Mouse (Mus musculus): ENCODE results near the gene Ncor2.
A peak's percentile ranks its signal among the peaks of the same experiment; 100 is the strongest.

Gene Ncor2

DNA sequence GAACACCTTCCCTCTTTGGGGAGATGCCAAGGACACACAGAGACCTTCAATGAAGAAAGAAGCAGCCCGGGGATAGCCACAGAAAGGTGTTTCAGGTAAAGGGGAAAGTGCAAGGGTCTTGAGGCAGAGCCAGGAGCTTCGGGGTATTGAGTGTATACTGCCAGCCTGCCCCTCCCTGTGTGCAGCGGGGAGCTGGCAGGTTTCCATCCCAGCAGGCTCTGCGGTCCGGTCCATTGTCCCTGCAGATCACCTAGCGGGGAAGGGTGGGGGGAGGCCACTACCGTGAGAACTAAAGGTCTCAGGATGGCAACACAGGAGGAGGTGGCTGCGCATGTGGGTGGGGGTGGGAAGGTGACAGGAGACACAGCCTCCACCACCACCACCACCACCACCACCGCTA lies 12.6 kb upstream of the Ncor2 start:
- no peak for DNase-seq (ENCODE audit: low spot score)

DNA sequence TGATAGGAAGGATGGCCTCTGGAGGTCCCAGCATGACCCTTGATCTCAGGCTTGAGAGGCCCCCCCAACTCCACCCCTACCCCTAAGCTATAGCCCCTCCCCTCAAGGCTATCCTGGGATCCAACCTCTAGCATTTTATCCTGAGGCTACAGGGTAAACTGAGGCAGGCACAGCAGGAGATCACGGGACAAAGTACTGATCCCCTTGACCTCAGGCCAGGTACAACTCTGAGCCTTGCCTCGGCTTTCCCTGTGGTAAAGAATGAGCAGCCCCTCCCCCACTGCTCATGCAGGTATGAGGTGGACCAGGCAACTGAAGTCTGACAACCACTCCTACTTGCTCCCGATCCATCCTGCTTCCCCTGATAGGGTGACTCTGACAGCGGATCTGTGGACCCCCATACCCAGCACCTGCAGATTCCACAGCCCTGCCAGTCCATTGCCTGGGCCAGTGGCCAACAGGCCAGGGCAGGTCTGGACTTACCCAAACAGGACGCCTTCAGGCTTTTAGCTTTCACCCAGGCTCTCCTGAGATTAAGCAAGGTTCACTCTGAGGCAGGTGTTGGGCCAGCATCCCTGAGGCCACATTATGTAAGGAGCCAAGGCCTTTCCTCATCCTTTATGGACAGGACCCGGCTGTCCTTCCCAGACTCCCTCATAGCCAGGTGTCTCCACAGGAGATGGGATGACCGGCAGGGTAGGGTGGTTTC lies 11.2 kb upstream of the Ncor2 start:
- DNase-seq (ENCODE audit: low spot score): no peak

DNA sequence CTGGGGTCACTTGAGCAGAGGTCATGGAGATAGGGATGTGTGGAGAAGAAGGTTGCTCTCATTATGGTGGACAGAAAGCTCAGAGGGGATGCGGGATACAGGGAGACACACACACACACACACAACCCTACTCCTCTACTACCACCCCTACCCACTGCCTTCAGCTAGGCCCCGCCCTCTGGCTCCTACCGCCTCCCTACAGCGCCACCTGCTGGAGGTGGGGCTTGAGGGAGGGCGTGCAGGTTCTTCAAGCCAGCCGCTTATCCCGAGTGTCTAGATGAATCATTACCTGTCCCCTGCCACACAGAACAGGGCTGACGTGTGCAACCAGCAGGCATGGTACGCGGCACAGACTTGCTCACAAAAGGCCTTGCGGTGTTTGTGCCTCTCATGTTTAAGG lies 10.6 kb upstream of the Ncor2 start:
- DNase-seq (ENCODE audit: low spot score): peak; percentile 64

DNA sequence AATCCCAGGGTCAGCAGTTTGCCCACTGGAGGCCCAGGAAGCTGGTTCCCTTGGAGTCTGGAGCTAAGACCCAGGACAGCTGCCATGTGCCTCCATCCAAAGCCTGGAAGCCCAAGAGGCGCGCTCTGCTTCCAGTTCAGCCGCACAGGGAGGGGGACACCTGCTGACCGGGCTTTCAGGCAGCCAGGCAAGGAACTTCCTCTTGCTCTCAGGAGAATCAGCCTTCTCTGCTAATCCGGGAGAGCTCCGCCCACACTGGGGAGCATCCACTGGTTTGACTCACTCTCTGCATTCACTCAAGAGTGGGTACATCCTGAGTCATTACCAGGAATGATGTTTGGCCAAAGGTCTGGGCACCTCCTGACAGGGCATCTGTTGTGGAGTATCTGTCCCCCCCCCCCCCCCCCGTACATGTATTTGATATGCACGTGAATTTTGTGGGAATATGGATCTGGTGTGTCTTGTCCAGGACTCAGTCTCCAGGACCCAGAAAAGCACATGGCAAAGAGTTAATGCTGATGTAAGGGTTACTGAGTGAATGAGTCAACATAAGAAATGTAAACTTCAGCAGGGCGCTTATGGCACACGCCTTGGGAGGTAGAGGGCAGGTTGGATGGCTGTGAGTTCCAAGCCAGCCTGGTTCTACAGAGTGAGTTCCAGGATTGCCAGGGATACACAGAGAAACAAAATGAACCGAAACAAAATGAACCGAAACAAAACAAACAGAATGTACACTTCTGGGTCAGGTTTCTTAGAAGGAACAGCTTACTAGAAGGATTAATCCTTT lies 10.0 kb upstream of the Ncor2 start:
- no peak for DNase-seq (ENCODE audit: low spot score)

DNA sequence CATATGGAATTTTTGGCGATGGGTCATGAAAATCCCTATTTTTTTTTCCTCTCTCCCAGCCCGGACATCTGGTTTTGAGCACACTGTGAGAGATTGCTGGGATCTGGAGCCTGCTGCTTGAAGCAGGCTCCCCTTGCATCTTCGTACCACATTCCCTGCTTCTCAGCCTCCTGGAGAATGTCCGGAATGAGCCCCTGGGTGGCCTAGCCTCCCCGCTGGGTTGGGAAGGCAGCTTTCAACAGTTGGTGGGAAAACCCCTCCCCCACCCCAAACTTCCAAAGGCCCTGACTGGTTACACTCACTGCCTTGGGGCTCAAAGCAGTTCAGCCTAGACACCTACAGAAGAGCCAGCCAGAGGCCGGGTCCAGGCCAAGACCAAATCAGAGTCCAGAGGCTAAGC lies 5.8 kb upstream of the Ncor2 start:
- DNase-seq (ENCODE audit: low spot score): no peak

DNA sequence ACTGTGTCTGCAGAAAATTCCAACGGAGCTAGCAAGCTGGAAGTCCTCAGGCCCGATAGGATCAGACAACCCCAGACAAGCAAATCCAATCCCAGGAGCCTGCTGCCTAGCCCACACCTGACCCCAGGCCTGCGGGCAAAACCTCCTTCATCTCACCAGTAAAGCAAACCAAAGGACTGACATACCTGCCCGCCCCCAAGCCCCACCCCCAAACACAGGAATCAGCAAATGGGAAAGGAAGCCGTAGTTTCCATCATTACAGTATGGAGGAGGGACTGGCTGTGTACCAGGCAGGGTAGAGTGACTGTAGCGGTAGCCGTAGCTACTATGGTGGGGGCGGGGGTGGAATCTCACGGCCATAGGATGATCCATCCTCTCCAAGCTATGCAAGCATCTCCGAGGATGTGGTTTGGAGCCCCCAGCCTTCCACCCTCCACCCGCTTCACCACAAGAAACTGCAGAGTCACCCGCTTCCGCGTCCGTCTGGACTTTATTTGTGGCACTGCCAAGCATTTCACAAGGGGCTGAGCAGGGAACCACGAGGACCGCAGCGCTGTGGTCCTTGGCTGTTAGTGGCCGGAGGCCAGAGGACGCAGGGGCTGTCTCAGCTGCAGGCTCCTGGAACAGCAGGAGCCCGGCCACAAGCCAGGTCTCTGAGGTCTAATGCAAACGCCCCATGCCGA lies 4.4 kb upstream of the Ncor2 start:
- no peak for DNase-seq (ENCODE audit: low spot score)

DNA sequence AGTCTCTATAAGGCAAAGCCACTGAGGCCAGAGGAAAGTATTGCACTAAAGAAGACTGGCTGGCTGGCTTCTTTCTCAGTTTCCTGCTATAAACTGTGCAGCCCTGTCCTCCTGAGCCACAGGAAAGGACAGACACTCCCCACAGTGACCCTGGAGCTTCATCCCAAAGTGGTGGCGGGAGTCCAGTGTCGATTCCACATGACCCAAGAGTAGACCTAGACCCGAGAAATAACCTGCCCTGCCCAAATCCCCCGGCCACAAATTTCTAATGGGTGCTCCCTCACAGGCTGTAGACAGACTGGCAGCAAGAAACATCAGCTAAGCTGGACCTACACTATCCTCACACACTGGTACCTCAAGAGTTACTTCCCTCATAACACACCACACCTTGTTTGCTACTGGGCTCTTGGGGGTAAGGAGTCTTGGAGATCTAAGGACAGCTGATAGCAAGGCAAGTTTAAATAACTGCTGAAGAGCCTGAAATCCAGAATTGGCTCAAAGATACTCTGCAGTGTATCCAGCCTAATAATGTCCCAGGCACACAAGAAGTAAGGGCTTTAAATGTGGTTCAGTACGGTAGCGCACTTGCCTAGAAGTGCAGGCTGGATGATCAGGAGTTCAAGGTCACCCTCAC lies 1.7 kb upstream of the Ncor2 start:
- DNase-seq (ENCODE audit: low spot score): no peak

DNA sequence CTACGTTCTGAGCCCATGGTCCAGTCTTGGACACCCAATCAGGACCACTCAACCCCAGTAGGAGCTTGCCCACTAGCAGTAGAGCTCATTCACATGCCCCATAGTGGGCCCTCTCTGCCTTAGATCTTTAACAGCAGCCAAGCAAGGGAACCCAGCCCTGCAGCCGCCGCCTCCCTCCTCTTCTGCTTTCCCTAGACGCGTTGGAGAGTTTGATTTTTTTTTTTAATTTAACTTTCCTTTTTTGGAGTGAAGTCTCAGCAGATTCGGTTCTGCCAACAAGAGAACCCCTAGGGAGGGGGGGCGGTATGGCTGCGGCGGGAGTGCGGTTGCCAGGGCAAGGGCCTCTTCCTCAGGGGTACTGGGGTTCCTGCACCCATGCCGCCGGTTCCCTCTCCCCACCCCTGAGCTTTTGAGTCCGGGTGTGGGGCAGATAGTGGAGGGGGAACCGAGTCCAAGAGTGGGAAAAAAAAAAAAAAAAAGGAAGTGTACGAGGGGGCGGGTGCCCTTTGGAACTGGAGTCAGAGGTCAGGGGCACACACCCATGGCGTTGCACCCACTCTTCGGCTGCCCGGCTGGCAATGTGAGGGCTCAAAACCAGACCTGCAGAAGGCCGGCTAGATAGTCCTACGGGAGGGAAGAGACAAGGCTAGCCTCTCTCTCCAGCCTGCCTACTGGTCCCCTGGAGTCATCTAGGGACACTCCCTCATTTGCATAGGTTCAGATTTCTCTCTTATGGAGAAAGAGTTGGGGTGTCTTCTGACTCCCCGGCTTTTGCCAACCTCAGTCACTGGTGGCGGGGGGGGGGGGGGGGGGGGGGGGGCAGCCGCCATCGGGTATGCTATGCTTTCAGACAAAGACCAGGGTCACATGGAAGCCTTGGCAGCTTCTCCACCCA lies 963 bp upstream of the Ncor2 start:
- DNase-seq (ENCODE audit: low spot score): no peak

DNA sequence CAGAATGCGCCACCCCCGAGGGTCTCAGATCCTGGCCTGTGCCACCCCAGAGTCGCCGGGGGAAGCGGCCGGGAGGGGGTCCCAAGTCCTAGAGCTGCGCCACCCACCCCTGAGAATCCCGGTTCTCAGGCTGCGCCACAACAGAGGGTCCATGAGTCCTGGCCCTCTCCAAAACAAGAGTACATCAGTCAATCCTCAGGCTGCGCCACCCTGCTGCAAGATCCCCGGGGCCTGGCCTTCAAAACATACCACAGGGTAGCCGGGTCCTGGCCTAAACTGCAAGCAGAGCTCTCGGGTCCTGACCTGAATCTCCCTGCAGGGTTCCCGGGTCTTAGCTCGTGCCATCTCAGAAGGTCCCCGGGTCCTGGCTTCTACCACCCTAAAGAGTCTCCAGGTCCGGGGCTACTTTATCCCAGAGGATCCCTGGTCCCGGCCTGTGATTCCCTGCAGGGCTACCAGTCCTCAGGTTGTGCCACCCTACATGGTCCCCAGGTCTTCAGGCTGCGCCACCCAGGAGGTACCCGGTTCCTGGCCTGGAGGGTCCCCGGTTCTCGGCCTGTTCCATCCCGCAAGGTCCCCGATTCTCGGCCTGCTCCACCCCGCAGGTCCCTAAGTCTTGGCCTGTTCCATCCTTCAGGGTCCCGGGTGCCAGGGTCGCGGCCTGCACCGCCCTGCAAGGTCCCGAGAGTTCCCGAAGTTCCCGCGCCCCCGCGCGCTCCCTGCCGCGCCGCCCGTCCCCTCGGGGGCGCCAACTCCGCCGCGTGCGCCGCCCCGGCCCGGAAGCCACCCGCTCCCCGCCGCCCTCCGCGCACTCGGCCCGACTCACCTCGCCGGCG lies 630 bp downstream of the Ncor2 start:
- peak; percentile 53 for DNase-seq (ENCODE audit: low spot score)

DNA sequence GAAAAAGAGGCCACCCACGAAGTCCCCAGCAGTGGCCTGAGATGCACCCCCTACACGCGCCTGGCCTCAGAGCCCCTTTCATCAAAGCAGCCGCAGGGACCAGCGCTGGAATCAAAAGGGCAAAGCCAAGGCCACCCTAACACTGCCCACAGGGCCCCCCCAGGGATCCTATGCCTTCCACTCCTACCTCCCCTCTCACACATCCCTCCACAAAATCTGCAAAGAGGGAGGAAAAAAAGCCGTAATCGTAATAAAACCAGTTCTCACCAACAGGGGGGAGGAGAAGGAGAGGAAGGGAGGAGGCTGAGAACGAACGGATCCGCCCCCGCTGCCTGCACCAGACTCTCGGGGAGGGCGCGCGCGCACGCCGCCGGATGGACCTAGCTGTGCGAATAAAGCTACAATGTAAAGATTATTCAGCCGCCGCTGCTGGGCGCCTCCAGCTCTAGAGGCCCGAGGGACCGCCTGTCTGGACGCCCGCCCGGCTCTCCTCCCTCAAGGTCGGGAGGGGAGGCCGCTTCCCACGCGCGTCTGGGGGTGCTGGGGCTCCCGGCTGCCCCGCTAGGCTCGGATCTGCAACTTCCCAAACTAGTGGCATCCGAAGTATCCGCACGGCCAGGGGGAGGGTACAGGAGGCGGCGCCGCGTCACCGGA lies 1.4 kb downstream of the Ncor2 start:
- DNase-seq (ENCODE audit: low spot score): no peak

DNA sequence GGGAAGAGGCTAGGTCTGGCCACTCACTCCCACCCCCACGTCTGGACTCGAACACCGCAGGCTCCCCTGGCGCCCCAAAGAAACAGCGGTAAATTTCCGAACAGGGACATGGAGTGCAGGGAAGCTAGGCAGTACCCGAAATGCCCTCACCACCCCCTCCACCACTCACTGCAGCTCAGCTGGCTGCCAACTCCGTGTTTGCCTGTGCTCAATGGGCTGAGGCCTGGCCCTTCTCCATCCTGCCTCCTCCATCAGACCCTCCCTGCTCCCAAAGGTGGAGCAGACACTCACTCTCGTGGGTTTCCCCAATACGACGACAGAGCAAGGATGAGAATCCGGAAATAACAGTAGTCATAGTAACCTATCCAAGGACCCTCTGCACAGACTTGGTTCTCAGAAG lies 2.2 kb downstream of the Ncor2 start:
- DNase-seq (ENCODE audit: low spot score): no peak

DNA sequence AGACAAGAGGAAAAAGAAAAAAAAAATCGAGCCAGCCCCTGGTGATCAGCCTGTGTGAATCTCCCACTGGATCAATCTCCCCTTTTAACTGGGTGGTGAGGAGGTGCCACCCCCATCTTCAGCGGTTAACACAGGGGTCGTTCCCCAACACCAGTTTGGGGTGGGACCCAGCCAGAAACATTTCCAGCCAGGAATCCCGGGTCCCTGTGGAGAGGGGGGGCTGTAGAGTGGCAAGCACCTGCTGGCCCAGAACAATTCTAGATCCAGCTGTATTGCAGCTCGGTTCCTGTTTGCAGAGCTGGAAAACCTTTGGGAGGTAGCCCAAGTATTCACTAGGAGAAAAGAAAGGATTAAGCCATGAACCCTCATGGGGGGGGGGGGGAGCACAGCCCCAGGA lies 2.7 kb downstream of the Ncor2 start:
- no peak for DNase-seq (ENCODE audit: low spot score)

DNA sequence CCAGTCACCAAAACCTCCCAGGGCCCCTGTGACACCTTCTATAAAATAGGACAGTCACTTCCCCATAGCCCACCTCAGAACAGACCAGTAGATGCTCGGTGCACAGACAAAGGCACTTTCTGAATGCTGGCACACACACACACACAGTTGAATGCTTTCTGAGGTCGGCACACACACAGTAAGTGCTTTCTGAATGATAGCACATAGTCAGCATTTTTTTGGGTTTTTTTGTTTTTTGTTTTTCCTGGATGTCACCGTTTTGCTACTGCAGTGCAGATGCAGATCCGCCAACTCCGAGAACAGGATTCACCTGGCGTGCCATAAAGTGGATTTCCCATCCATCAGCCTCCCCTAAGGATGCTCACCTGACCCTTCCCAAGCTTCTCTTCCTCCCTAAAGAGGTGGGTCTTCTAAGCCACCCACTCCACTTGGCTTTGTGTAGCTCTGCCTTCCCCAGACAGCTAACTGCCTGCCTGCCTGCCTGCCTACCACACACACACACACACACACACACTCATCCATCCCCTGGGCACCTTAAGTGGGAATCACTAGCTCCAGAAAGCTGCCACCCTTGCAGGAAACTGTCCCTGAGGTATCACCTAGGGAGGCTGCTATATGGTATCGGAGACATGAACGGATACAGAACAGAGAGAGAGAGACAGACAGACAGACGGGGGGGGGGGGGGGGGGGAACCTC lies 3.2 kb downstream of the Ncor2 start:
- DNase-seq (ENCODE audit: low spot score): no peak

DNA sequence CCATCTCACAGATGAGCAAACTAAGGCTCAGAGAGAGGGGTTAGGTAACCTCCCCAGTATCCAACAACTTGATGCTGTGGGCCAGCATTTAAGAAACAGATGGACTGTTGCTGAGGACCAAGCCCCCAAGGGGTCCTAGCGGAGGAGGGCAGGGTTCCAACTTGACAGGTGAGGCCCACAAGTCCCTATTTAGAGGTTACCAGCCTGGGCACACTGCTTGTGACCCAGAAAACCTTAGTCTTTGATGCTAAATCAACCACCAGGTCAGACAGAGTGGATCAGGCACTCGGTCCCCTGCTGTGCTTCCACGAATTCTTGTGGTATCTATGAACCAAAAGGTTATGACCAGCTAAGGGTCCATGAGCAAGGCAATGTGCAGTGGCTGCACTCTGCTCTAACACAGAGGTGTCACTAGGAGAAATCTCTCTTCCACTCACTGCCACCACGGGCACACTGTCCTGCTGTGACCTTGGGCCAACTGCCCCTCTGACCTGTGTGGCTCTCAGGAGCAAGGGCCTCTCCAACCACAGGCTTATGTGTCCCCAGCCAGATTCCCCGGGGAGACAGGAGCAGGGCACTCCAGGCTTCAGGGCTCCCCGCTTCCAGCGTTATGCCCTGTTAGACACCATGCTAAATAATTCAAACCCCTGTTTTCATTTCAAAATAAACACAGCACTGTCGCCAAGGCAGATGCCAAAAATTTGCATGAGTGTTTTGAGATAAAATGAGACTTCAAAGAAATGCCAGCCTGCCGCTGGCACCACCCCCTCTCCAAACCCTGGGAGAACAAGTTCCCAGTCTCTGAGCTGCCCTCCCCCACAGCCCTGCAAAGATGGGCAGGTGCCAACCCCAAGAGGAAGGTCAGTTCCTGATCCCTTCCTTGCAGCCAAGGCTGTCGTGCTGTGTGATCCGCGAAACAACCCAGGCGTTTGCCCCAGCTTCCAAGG lies 4.0 kb downstream of the Ncor2 start:
- no peak for DNase-seq (ENCODE audit: low spot score)

DNA sequence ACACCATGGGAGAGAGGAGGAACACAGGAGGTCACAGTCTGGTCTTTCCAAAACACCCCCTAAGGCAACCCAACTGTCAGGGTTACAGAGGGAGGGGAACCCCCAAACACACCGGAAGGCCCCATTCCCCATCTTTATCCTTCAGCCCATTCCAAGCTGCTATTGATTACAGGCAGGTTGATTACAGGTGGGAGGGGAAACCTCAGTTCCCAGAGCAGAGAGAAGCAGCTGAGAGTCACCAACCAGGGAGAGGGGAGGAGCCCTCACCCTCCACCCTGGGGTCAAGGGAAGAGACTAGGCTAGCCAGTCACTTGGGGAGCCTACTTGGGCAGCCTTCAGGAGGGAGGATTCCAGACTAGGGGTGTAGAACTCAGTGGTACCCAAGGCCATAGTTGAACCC lies 5.2 kb downstream of the Ncor2 start:
- no peak for DNase-seq (ENCODE audit: low spot score)

DNA sequence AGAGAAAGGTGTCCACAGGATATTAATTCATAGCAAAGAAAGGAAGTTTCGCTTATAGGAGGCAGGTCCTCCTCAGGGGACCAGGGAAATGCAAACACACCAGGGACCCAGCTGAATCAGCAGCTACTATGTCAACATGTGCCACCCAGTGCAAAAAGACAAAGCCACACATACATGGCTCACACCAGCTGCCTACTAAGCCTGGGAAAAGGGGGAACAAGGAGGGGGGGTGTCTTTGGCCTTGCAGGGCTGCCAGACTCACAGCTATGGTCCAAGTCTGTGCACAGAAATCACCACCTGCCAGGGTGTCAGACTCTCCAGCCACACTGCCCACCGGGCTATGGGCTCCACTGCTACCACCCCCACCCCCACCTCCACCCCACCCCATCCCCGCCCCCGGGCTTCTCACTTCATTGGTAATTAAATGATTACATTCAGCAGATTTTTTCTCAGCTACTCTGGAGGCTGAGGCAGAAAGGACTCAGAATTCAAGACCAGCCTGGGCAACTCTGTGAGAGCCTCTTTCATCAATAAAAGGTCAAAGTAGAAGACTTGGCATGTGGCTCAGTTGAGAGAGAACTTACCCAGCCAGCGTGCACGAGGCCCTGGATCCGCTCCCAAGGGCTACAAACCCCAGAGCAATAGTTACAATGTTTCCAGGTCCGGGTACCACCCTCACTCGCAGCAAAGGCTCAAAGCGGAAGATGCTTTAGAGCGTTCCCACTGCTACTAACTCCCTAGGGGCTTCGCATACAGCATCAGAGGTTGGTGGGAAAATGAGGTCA lies 6.0 kb downstream of the Ncor2 start:
- DNase-seq (ENCODE audit: low spot score): no peak

DNA sequence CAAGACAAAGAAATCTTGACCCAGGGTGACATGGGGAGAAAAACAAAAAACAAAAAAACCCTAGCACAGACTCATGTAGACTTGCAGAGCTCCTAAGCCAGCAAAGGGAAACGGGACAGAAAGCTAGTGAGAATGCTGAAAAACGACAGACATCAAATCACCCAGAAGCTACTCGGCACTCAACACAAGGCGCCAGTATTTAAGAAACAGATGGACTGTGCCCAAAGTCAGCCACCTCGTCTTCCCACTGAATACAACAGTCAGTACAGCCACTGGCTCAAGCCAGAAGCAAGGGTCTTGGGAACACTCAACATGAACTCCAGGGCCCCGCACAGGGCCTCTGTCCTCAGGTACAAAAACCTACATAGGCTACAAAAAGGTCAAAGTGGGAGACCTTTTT lies 7.8 kb downstream of the Ncor2 start:
- no peak for DNase-seq (ENCODE audit: low spot score)
